Mouse (Mus musculus) brain, embryonic 18.5 days (tissue): ENCODE measurements at regions not wholly inside any gene's neighbourhood (a gene's known extent, or its start where the extent isn't known, plus 50 kb on each side); places are given as distances from the start of the nearest gene placed in this dataset.
A peak's percentile ranks its signal among the peaks of the same experiment; 100 is the strongest.

Source experiments
- DNase-seq: peaks from one replicate; pipeline ENCODE4 v3.0.0-alpha.2; 2012; ENCODE audit warnings: low read depth, low spot score

- DNase-seq: no peak
Observed at GRCm38 (mm10) chr15:24720346-24720745, 693.2 kb downstream of the Basp1 start.

- DNase-seq: no peak
Observed at GRCm38 (mm10) chr15:24682167-24682566, 731.4 kb downstream of the Basp1 start.

GRCm38 (mm10) chr15:24648938-24649337, 764.6 kb downstream of the Basp1 start:
- peak; percentile 28 for DNase-seq

- DNase-seq: no peak
Observed at GRCm38 (mm10) chr15:24635620-24636019, 777.9 kb downstream of the Basp1 start.

- peak; percentile 37 for DNase-seq
Observed at GRCm38 (mm10) chr15:24596242-24596641, 817.3 kb downstream of the Basp1 start.

GRCm38 (mm10) chr15:24588943-24589342, 824.6 kb downstream of the Basp1 start:
- peak; percentile 22 for DNase-seq

- peak; percentile 62 for DNase-seq
Observed at GRCm38 (mm10) chr15:24566981-24567380, 846.6 kb downstream of the Basp1 start.

GRCm38 (mm10) chr15:24556806-24557205, 856.8 kb downstream of the Basp1 start:
- DNase-seq: no peak

- no peak for DNase-seq
Observed at GRCm38 (mm10) chr15:24550108-24550507, 863.5 kb downstream of the Basp1 start.

GRCm38 (mm10) chr15:24530065-24530464, 883.5 kb downstream of the Basp1 start:
- no peak for DNase-seq

GRCm38 (mm10) chr15:24527379-24527778, 886.2 kb downstream of the Basp1 start:
- no peak for DNase-seq

- DNase-seq: no peak
Observed at GRCm38 (mm10) chr15:24513926-24514325, 899.6 kb downstream of the Basp1 start.

- DNase-seq: no peak
Observed at GRCm38 (mm10) chr15:24501907-24502559, 911.5 kb downstream of the Basp1 start.

GRCm38 (mm10) chr15:24486235-24486634, 927.3 kb downstream of the Basp1 start:
- no peak for DNase-seq

GRCm38 (mm10) chr15:24468239-24468638, 945.3 kb downstream of the Basp1 start:
- no peak for DNase-seq

- no peak for DNase-seq
Observed at GRCm38 (mm10) chr15:24457726-24458125, 955.8 kb downstream of the Basp1 start.

- no peak for DNase-seq
Observed at GRCm38 (mm10) chr15:24433083-24433482, 980.5 kb downstream of the Basp1 start.

GRCm38 (mm10) chr15:24429154-24429553, 984.4 kb downstream of the Basp1 start:
- DNase-seq: no peak

GRCm38 (mm10) chr15:24422333-24422942, 991.1 kb downstream of the Basp1 start:
- DNase-seq: no peak

- no peak for DNase-seq
Observed at GRCm38 (mm10) chr15:24419736-24420135, 993.8 kb downstream of the Basp1 start.

GRCm38 (mm10) chr15:24419186-24419585, 994.4 kb downstream of the Basp1 start:
- DNase-seq: no peak

- DNase-seq: peak; percentile 36
Observed at GRCm38 (mm10) chr15:24407691-24408090, 1005.9 kb downstream of the Basp1 start.

GRCm38 (mm10) chr15:24405305-24405704, 1008.3 kb downstream of the Basp1 start:
- DNase-seq: no peak
